Mouse (Mus musculus) adrenal gland, adult 18-20 months (tissue): ENCODE results near the gene Cebpb. TPM values are rescaled to one million over a fixed set of nuclear protein-coding genes. Genes with fewer than 3 reads are reported as not detected.

Experiments used
- DNase-seq, 2 experiments: peaks; one replicate each; pipeline ENCODE4 v3.0.0; 2021 to 2022; ENCODE audit warnings: low spot score in 2 of 2
- total RNA-seq, 2 experiments: library from RNA; stranded (reverse); gene quantifications; 1 replicate in 1 of 2; 2 replicates in 1 of 2; pipeline ENCODE4 v1.2.3; 2021

Cebpb gene
- total RNA-seq, 2 experiments from 2014 or later = 433 to 502 TPM

GRCm38 (mm10) chr2:167690962-167691311 is 2.2 kb downstream of the Cebpb start:
- peak in 1 of 2 experiments; percentile 50 for DNase-seq

GRCm38 (mm10) chr2:167691410-167691809 is 2.7 kb downstream of the Cebpb start:
- no peak for DNase-seq

- DNase-seq = no peak
Measured at GRCm38 (mm10) chr2:167691871-167692661, 3.4 kb downstream of the Cebpb start.

DNA sequence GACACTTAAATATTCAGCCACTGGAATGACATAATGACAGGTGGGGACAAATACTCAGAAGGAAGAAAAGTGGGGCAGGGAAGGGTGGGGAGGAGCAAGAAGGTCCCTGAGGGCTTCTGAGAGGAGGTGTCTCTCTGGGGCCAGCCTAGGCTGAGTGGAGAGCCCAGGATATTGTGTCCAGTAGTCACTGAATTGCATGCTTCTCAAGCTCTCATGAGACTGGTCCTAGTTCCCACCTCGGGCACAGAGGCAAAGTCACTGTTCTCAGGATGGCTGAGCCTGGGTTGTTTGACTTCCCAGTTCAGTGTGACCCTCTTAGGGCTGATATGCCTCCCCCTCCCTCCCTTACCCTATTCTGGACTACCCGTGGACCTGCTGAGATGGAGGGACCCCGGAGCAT is 4.1 kb downstream of the Cebpb start:
- DNase-seq = no peak

DNA sequence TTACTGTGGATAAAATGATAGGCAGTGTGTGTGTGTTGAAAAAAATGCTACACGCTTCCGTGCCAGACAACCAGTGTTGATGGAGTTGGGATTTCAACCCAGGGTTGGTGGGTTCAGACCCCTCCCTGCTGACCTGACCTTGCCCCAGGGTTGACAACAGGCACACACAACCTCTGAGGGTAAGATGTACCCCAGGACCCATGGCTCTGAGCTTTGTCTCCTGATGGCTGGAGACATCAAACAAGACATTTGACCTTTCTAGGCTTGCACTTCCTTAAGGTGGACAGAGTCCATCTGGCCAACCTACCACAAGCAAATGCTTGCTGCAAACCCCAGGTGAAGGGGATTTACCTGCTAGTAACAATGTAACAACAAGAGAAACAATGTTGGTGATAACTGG is 4.8 kb downstream of the Cebpb start:
- no peak for DNase-seq

DNA sequence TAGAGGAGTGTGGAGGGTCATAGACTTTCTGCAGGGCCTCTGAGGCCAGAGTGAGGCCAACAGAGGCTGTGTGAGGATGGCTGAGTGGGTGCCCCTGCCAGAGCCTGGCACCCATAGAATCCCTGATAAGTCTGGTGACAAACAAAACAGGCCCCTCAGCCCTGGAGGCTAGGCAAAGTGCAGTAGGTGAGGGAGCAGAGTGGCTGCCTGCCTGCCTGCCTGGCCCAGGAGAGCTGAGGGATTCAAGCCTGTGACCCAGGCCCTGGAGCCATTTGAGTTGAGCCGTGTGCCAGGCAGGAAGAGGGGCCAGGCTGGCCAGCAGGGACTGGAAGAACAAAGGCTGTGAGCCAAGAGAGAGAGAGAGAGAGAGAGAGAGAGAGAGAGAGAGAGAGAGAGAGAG is 5.5 kb downstream of the Cebpb start:
- no peak for DNase-seq

DNA sequence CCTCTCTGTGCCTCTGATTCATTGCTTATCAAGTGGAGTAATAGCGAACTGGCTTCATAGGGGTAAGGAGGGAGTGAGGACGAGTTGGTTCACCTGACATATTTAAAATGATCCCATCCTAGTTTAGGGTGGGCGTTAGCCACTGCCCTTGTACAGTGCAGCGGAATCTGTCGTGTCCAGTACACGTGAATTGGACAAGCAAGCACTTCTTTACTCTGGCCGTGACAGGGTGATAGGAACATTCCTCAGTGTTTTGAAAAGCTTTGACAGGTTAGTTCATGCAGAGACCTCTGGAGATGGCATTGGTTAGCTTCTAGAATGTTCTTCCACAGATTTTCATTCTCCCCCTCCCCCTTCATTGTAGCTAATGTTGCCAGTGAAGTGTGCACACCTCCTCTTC is 6.2 kb downstream of the Cebpb start:
- no peak for DNase-seq

- no peak for DNase-seq
Measured at GRCm38 (mm10) chr2:167695491-167695890, 6.8 kb downstream of the Cebpb start.

GRCm38 (mm10) chr2:167696143-167696542 is 7.4 kb downstream of the Cebpb start:
- no peak for DNase-seq

DNA sequence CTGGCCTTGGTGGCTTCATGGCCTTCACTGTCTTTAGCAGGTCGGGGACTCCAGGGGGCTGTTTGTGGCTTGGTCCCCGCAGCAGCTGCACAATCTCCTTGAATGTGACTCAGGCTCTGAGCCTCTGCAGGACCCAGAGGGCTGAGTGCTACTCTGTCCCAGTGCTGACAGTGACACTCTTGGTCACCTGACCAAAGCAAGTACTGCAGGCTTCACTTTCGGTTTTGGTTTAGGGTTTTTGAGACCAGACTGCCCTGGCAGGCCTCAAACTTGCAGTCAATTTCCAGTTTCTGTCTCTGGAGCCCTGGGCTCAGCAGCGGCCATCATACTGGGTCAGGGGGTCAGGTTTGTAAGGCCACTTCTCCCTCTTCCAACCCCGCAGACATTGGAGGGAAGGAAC is 9.2 kb downstream of the Cebpb start:
- DNase-seq = peak; percentile 52 to 57

DNA sequence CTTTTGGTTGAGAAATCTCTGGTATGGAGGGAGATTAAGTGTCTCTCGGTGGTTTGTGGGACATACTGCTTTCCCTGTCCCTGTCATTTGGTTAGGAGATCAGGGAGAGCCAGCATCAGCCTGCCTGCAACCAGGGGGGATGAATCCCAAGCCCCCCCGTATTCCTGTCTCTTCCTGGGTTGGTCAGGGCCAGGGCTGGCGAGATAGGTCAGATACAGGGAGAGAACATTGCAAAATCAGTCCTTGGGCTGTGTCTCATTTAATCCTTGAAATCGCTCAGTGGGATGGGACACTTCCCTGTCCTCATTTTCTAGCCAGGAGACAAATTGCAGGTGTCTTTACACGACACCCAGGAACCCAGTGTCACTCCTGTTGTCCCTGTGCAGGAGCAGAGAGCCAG is 11.3 kb downstream of the Cebpb start:
- no peak for DNase-seq

DNA sequence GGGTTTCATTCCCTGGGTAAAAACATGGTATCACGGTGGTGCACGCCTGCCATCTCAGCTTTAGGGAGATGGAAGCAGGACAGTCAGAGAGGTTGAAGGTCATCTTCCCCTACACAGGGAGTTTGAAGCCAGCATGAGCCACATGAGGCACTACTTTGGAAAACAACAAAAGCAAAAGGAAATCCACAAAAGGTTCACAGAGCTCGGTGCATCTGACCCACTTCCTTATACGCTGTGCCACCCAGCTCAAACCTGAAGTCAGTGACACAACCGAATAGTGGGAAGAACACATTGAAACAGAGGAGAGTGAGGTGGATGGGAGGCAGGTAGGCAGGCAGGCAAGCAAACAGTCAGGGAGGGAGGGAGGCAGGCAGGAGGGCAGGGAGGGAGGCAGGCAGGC is 12.8 kb downstream of the Cebpb start:
- DNase-seq = no peak

GRCm38 (mm10) chr2:167702126-167702525 is 13.4 kb downstream of the Cebpb start:
- no peak for DNase-seq

GRCm38 (mm10) chr2:167704409-167704808 is 15.7 kb downstream of the Cebpb start:
- DNase-seq = no peak

- no peak for DNase-seq
Measured at GRCm38 (mm10) chr2:167706183-167706939, 17.6 kb downstream of the Cebpb start.

GRCm38 (mm10) chr2:167708373-167708772 is 19.7 kb downstream of the Cebpb start:
- DNase-seq = no peak

- DNase-seq = no peak
Measured at GRCm38 (mm10) chr2:167709969-167710368, 21.3 kb downstream of the Cebpb start.

DNA sequence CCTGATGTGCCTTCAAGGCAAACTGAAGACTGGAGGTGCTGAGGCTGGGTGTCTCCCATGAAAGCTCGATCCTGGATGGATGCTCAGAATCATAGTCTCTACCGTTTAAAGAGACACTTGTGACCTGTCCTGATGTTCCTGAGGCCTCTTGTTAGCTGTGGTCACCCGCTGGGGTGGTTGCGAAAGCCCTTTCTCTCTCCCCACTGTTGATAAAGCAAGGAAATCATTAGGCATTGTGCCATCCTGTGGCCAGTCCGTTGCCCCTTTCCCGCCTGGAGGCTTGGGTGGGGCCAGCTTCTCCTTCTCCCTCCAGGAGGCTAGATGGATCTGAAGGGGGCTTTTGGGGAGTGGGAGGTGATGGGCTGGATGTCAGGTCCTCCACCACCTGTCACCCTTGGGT is 21.9 kb downstream of the Cebpb start:
- no peak for DNase-seq

GRCm38 (mm10) chr2:167712872-167713821 is 24.4 kb downstream of the Cebpb start:
- no peak for DNase-seq

DNA sequence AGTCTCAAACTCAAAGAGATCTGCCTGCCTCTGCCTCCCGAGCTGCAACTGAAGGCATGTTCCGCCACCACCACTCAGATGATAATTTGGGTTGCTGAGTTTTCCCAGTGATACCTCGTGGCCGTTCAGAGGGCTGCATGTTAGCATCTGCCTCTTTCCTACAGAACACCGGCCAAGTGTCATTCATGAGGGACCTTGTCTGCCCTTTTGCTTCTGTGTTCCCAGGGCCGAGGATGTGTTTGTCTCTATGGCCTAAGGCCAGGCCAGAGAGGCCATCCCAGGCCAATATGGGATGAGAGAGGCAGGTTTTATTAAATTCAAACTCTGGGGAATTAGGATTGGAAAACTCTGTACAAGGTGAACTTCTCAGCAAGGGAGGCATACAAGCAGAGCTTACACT is 25.6 kb downstream of the Cebpb start:
- DNase-seq = no peak

GRCm38 (mm10) chr2:167715008-167715407 is 26.3 kb downstream of the Cebpb start:
- DNase-seq = no peak
